Mouse (Mus musculus) ovary, postnatal 14 days (tissue): ENCODE data around the gene Exog.
A peak's percentile ranks its signal among the peaks of the same experiment; 100 is the strongest.

Experiments
- DNase-seq: peaks from one replicate; pipeline ENCODE4 v3.0.0; 2022; ENCODE audit warnings: low spot score

Exog gene

GRCm38 (mm10) chr9:119460410-119460809, 15.7 kb downstream of the Exog start:
- DNase-seq, result peak; percentile 55

GRCm38 (mm10) chr9:119465056-119465455, 20.3 kb downstream of the Exog start:
- DNase-seq, result no peak

GRCm38 (mm10) chr9:119465595-119465994, 20.9 kb downstream of the Exog start:
- DNase-seq, result peak; percentile 33

DNA sequence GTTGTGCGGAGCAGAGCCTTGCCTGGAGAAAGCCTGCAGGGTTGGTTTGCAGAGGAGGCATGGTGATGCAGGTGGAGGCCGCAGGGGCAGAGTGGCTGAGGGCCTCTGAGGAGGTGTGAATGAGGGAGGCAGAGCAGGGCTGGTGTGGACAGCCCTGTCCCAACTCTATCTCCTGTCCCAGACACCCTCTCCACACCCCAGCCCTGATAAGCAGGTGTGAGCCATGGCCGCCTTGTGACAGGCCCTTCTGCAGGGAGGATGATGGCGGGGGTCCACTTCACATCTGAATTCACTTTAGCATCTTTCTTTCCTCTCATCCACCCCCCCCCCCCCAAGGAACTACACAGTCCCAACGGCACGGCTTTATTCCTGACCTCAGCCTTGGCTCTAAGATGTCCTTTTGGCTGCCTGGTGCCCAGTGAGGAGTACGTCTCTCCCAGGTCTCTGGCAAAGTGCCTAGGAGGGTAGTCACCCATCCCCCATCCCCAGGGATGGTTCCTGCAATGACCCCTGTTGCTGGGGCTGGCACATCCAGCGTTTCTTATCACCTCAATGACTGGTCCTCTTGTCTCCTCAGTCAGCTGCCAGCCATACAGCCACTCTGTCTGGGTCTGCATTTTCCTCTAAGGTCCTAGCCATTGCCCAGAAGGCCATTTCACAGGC, 25.1 kb downstream of the Exog start:
- DNase-seq, result no peak

GRCm38 (mm10) chr9:119472412-119472918, 27.7 kb downstream of the Exog start:
- DNase-seq, result no peak

DNA sequence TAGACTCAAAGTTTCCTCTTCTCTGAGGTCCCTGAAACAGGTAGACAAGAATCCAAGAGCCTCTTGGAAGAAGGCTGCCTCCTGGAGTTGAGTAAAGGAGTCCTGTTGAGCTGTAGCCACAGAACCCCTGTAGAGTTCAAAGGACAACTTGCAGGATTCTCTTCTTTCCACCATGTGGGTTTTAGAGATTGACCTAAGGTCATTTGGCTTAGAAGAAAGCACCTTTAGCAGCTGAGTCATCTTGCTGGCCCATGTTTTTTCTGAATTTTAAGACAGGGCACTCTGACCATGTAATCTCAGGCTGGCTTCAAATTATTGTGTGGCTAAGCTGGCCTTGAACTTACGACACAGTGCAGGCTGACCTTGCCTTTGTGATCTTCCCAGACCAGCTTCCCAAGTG, 28.3 kb downstream of the Exog start:
- no peak for DNase-seq

GRCm38 (mm10) chr9:119473608-119474164, 28.9 kb downstream of the Exog start:
- DNase-seq, result no peak

DNA sequence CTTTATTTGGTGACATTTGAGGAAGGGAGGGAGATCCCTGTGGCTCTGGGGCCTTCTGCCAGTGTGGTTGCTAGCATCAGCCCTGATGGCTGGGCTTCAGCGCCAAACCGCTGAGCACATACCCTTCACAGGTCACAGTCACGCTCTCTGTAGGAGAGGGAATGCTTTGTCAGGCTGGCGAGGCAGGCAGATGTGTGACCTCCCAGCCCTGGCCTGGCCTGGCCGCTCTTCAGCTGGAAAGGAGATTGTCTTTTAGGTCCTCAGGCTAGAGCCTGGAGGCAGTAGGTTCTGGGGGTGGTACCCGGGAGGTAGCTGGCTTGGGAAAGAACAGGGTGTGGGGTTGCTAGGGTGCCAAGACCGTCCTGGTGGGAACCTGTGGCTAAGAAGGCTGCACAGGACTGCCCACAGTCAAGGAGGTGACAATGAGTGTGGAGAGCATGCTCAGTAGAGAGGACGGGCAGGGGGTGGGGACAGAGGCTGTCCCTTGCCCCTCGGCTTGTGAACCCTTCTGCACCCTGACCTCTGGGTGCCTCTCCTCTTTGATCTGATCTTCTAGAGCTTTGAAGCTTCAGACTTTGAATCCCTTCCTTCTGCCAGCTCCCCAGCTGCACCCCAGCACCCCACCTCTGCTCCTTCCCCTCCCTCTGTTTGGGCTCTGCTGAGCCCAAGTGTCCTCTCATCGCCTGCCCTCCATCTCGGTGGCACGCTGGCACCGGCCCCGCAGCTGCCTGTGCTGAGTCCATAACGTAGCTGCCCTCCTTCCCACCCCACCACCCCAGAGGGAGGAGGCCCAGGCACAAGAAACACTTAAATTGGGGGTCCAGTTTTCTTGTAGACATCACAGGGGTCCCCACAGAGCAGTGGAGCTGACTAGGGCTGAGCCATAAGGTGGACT, 30.2 kb downstream of the Exog start:
- DNase-seq, result no peak

GRCm38 (mm10) chr9:119477754-119478153, 33.0 kb downstream of the Exog start:
- DNase-seq, result no peak

- DNase-seq, result no peak
These were observed 33.6 kb downstream of the Exog start for GRCm38 (mm10) chr9:119478345-119478744.

- DNase-seq, result no peak
These were observed 34.6 kb downstream of the Exog start for GRCm38 (mm10) chr9:119479297-119479696.

- no peak for DNase-seq
These were observed 36.9 kb downstream of the Exog start for GRCm38 (mm10) chr9:119481612-119482011.

- no peak for DNase-seq
These were observed 39.0 kb downstream of the Exog start for GRCm38 (mm10) chr9:119483554-119484353.

DNA sequence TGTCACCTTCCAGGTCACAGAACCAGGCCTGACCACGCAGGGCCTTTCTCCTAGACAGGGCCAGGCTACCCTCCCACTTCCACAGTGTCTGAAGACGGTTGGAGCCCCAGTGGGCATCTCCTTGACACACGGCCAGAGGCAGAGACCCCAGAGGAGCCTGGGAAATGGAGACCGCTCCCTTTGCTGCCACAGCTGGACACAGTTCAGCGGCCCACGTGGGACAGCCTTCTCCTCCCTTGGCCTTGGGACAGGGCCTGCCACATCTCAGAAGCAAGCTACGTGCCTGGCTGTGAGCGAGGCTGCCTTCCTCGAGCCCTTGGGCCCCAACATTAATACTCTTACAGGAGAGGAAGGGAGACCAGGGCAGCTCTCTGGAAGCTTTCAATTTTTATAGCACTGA, 39.7 kb downstream of the Exog start:
- DNase-seq, result no peak

GRCm38 (mm10) chr9:119484868-119485267, 40.1 kb downstream of the Exog start:
- DNase-seq, result no peak

DNA sequence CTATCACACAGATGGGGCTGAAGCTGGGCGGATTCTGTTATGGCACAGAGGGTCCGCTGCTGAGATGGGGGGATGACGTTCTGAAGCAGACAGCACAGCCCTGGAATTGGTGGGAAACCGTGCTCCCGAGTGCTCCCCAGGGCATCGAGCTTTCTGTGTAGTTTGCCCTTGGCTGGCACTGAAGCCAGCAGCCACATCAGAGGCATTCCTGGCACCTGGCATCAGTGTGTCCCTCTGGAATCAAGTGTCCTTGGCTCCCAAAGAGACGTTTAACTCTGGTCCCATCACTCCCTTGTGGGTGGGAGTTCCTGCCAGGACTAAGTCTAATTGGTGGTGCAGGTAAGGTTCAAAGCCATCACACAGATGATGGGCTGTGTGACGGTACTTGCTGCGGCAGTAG, 51.6 kb downstream of the Exog start:
- DNase-seq, result no peak

GRCm38 (mm10) chr9:119496960-119497359, 52.2 kb downstream of the Exog start:
- no peak for DNase-seq

DNA sequence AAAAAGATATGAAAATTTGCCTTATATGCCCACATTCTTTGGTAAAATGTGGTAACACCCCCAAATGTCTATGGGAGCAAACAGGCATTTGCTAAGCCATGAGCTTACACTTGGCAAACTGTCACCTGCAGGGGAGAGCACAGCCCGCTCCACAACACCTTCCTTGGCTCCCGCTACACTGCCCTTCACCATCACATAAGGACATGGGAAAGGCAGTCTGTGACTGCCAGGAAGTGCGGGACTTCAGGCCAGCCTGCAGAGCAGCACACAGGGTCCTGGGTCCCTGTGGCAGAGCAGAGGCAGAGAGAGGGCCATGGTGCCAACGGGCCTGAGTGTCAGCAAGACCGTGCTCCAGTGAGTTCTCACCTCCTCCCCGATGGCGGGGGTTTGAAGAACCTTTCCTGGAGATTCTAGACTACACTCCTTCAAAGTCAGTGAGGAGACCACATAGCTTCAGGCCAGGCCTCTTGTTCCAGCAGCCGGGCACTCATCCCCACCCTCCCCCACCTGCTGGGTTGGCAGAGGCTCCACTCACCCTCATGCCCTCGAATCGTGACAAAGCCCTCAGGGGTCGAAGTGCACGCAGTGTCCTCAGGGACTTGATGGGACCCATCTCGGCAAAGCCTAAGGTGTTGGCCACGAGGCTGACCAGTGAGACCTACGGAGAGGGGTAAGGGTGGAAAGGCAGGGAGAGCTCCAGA, 53.0 kb downstream of the Exog start:
- DNase-seq, result no peak

DNA sequence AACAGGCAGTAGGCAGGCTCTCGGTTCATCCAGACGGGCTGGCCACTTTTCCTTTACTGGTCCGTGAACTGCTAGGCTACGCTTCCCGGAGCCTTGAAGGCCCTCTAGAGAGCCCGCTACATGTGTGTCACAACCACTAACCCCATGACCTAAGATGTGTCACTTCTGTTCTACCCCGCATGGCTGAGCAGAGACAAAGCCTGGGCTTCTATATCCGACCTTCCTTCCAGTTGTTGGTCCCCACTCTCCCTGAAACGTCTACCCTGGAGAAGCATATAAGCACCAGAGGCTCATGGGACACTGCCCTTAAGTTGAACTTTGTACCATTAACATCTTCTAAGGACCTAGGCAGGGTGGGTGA, 53.5 kb downstream of the Exog start:
- DNase-seq, result no peak

- DNase-seq, result no peak
These were observed 54.1 kb downstream of the Exog start for GRCm38 (mm10) chr9:119498885-119499284.

DNA sequence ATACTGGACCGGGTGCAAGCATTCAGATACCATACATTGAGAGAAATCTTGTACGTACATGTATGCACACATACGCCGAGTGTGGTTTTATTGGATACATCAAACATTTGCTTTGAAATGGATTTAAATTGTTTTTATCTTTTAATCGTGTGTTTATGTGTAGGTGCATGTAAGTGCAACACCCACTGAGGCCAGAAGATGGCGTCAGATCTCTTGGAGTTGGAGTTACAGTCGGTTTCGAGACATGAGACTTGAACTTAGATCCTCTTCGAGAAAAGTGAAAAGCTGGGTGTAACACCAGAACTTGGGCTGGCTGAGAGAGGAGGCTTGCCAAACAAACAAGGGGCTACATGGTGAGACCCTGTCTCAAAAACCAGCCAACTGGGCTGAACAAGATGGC, 58.9 kb downstream of the Exog start:
- DNase-seq, result no peak
